Mouse (Mus musculus) right cerebral cortex, postnatal 14 days (tissue): ENCODE results near the gene Wasf1.
A peak's percentile ranks its signal among the peaks of the same experiment; 100 is the strongest.

Experiments
- DNase-seq: peaks from one replicate; pipeline ENCODE4 v3.0.0; 2022

The Wasf1 gene

GRCm38 (mm10) chr10:40896656-40897055 lies 13.4 kb downstream of the Wasf1 start:
- DNase-seq, result no peak

- DNase-seq, result no peak
These were observed 18.5 kb downstream of the Wasf1 start for GRCm38 (mm10) chr10:40901786-40902185.

DNA sequence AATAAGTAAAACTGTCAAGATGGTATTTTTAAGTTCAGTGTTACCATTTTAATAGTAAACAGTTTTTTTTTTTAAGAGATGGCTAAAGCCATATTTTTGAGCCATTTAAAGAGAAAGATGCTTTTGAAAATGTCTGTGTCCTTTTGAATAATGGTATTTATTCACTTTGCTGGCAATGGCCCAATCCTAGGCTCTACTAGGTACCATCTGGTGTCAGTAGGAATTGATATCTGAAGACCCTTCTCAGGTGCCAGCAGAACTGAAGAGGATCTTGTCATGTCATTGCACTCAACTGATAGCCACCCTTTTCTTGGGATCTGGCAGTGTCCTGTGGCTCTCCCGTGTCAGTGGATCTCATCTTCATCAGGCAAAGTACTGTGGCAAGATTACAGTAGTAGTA lies 22.9 kb downstream of the Wasf1 start:
- DNase-seq, result no peak

GRCm38 (mm10) chr10:40906802-40907201 lies 23.5 kb downstream of the Wasf1 start:
- DNase-seq, result no peak

GRCm38 (mm10) chr10:40908580-40908979 lies 25.3 kb downstream of the Wasf1 start:
- DNase-seq, result no peak

- no peak for DNase-seq
These were observed 27.5 kb downstream of the Wasf1 start for GRCm38 (mm10) chr10:40910811-40911210.

DNA sequence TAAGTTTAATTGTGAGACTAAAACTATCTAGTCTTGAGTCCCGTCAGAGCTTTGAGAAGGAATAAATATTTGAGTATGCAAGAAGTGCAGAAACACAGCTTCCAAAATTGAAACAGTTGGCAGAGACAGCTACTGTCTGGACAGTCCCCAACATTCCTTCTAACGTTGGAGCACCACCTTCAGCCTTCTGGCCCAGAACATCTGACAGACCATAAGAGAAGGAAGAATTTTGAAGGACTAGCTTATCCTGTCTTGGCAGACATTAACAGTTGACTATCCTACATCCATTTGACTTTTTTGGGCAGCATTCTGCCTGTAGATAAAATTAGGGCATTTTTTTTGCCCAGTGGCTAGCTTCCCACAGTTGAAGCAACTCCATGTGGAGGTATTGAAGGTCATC lies 32.0 kb downstream of the Wasf1 start:
- no peak for DNase-seq

- no peak for DNase-seq
These were observed 35.6 kb downstream of the Wasf1 start for GRCm38 (mm10) chr10:40918669-40919440.

- DNase-seq, result no peak
These were observed 36.2 kb downstream of the Wasf1 start for GRCm38 (mm10) chr10:40919464-40919863.

- no peak for DNase-seq
These were observed 49.7 kb downstream of the Wasf1 start for GRCm38 (mm10) chr10:40932995-40933394.

DNA sequence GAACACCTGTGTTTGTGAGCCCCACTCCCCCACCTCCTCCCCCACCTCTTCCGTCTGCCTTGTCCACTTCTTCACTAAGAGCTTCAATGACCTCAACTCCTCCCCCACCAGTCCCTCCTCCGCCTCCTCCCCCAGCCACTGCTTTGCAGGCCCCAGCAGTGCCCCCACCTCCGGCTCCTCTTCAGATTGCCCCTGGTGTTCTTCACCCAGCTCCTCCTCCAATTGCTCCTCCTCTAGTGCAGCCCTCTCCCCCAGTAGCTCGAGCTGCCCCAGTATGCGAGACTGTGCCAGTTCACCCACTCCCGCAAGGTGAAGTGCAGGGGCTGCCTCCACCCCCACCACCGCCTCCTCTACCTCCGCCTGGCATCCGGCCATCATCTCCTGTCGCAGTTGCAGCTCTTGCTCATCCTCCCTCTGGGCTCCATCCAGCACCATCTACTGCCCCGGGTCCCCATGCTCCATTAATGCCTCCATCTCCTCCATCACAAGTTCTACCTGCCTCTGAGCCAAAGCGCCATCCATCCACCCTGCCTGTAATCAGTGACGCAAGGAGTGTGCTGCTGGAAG lies 53.0 kb downstream of the Wasf1 start:
- DNase-seq, result peak; percentile 57

GRCm38 (mm10) chr10:40937569-40937968 lies 54.3 kb downstream of the Wasf1 start:
- DNase-seq, result no peak

DNA sequence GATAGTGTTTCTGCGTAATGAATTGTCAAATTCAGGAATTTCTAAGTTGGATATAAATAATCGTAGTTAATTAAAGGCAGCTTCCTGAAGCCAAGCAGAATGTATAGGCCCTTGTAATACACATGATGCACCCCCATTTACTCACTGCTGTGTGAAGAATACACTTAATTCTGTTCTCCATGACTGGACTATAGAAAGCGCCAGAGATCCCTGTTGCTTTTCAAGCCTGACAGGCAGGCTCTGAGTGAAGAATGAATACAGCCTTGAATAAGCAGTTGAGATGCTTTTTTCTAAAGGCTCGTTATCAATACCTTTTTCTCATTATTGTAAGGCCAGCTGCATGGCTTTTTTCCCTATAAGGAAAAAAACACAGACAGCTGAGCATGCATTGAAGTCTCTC lies 59.4 kb downstream of the Wasf1 start:
- no peak for DNase-seq

DNA sequence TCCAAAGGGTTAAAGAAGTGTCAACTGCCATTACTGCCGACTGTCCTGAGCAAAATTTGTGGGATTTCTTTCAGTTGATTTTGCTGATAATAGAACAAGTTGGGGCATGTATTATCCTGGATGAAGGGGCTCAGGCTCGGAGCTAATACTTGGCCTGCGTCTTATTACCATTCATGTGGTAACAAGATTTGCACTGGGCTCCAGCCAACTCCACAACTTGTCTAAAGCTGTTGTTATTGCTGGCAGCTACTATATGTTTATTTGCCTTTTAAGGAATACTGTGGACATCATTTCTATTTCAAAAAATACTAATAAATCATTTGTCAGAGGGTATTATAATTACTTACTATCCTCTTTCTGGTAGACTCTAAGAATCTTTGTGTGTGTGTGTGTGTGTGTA lies 66.9 kb downstream of the Wasf1 start:
- no peak for DNase-seq

DNA sequence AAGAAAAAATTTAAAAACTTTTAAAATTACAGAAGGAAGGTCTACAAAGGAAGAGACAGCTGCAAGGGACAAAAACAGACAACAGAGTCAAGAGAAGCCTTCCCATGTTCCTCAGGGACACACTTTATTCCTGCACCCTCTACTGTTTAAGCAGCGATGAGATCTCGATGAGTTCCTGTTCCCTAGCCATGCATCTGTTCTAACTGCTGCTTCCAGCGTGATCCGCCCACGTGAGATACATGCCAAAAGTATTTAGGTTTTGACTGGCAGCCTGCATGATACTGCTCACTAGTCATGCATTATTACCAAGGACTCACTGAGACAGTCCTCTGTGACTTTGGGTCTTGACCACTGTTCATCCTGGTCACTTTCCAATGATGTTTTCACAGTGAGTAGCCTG lies 72.9 kb downstream of the Wasf1 start:
- DNase-seq, result no peak

- DNase-seq, result no peak
These were observed 78.1 kb downstream of the Wasf1 start for GRCm38 (mm10) chr10:40961365-40961764.

DNA sequence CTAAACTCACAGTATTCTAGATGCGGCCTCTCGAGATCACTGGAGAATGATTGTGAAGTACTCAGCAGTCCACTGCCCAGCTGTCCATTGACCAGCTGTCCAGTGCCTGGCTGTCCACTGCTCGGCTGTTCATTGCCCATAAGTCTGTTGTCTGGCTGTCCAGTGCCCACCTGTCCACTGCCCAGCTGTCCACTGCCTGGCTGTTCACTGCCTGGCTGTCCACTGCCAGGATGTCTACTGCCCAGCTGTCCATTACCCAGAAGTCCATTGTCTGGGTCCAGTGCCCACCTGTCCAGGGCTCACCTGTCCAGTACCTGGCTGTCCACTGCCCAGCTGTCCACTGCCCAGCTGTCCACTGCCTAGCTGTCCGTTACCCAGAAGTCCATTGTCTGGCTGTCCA lies 78.7 kb downstream of the Wasf1 start:
- no peak for DNase-seq

GRCm38 (mm10) chr10:40964546-40964945 lies 81.3 kb downstream of the Wasf1 start:
- DNase-seq, result no peak

- DNase-seq, result no peak
These were observed 85.3 kb downstream of the Wasf1 start for GRCm38 (mm10) chr10:40968551-40968950.

- peak; percentile 28 for DNase-seq
These were observed 86.2 kb downstream of the Wasf1 start for GRCm38 (mm10) chr10:40969372-40970033.

DNA sequence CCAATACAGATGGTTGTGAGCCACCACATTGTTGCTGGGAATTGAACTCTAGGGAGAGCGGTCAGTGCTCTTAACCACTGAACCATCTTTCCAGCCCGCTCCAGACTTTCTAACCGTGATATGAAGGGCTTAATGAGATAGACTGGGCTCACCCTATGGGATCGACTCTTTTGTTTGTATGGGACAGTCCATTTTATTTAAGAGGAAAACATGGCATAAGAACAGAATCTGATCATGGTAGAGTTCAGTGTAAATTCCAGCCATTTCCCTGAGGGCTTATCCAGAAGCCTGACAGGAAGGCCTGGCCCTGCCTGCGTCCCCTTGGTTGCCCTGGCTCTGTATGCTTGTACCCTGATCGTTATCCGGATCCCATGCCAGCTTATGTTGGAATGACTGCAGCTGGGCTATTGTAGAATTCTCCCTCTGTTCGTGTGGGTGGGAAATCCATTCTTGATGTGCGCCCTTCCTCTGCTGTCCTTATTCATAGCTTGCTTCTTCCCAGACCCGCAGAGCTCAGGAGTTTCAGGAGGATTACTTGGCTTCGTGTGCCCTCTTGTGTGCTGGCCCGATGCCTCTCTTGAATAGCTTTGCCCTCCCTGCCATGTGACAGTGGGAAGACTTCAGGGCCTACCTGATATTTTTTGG lies 87.4 kb downstream of the Wasf1 start:
- DNase-seq, result peak; percentile 47

DNA sequence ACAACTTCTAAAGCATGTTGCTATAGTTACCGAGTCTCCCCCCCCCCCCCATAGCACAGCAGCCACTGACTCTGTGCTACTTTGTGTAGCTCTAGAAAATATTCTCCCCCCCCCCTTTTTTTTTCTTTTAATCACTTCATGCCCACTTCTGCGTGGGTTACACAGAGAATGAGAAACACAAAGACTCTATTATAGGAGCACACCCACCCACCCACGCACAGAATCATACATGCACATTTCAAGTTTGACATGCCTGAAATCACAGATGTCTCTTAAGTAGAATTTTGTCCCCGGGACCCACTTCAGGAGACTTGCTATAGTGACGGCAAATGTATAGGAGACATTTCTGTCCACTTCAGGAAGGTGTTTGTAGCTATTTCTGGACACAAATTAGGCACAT lies 88.0 kb downstream of the Wasf1 start:
- DNase-seq, result no peak

- no peak for DNase-seq
These were observed 100.5 kb downstream of the Wasf1 start for GRCm38 (mm10) chr10:40983761-40984160.

- no peak for DNase-seq
These were observed 101.3 kb downstream of the Wasf1 start for GRCm38 (mm10) chr10:40984600-40984999.
